ENCODE assay signal across 10 mouse cellular contexts in the genomic region with DNA sequence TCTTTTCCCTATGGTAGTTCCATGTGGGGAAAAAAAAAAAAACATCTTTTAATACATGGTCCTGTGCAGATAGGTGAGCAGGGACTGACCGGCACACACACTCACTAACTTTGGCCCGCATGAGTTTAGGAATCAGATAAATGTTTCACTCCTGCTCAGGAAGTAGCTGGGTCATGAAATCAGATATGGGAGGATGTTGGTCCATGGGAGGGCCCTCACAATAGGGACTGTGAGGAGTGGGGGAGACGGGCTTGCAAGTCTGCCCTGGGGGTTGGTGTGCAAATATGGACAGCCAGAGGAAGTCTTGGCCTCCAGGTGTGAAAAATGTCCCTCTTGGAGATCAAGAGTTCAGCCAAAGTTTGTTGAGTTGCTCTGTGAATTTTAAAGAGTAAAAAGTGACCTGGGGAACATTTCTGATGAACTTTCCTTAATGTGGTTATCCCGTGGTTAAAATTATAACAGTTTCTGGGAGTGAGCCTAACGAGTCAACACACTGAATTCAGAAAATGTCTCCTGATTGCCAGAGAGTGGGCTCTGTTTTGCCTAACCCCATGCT. TPM values are rescaled to one million over a fixed set of nuclear protein-coding genes. Genes with fewer than 3 reads are reported as not detected.
A peak's percentile ranks its signal among the peaks of the same experiment; 100 is the strongest.
DNase-seq lines count a peak whose midpoint lies in the region; ATAC-seq and TF ChIP-seq lines count a peak whose summit lies in the region.
"Had no signal": no experiment of that assay in that cellular context is flagged by ENCODE, and none has a peak within 500 bp of the region (broad histone marks: within the 10 kb centered on the region; RNA-seq: fewer than 3 reads in every experiment).

No protein-coding gene starts in this region.

- ATAC-seq in heart, embryonic 11.5 days (replicated peaks; ENCODE audit: insufficient number of reproducible peaks, low FRiP score, low TSS enrichment), result no peak
- ATAC-seq in stomach, embryonic 14.5 days (ENCODE audit: insufficient number of reproducible peaks, insufficient read depth, low FRiP score, low read depth), result no peak
- ATAC-seq in stomach, postnatal 0 days (ENCODE audit: low FRiP score, low TSS enrichment), result no peak

- no peaks in the 10 kb centered on the region for H3K36me3 ChIP-seq in heart, embryonic 11.5 days (ENCODE audit: control insufficient read depth, insufficient read depth, low read length)
- H3K36me3 ChIP-seq in stomach, embryonic 14.5 days (ENCODE audit: control insufficient read depth, insufficient read depth, low read length), result no peaks in the 10 kb centered on the region
- no peaks in the 10 kb centered on the region for H3K36me3 ChIP-seq in stomach, postnatal 0 days (ENCODE audit: control insufficient read depth, insufficient read depth, low read length)

- 0 out of 2 replicates have a peak overlapping the region, but pooled peaks have one; percentile 10 for H3K9ac ChIP-seq in heart, embryonic 11.5 days (ENCODE audit: low read depth, low read length)
- H3K9ac ChIP-seq in stomach, embryonic 14.5 days (replicated peaks; ENCODE audit: low read depth, low read length), result no peak overlapping the region
- no peak overlapping the region for H3K9ac ChIP-seq in stomach, postnatal 0 days (ENCODE audit: low read length)

- H3K9me3 ChIP-seq in heart, embryonic 11.5 days (replicated peaks; ENCODE audit: control insufficient read depth, low read length), result no peaks in the 10 kb centered on the region
- H3K9me3 ChIP-seq in stomach, embryonic 14.5 days (ENCODE audit: control insufficient read depth, low read depth, low read length), result no peaks in the 10 kb centered on the region
- no peaks in the 10 kb centered on the region for H3K9me3 ChIP-seq in stomach, postnatal 0 days (ENCODE audit: control insufficient read depth, low read length)

- no peak overlapping the region for H3K4me2 ChIP-seq in heart, embryonic 11.5 days
- H3K4me2 ChIP-seq in stomach, embryonic 14.5 days (replicated peaks; ENCODE audit: low read depth, low read length), result no peak overlapping the region
- H3K4me2 ChIP-seq in stomach, postnatal 0 days (replicated peaks; ENCODE audit: low read depth), result no peak overlapping the region

- TF ChIP-seq EP300 in stomach, postnatal 0 days (optimal IDR thresholded peaks at IDR 0.05), result no peak

- 60% methylated on average over 5 of the region's 5 CpGs for WGBS in heart, embryonic 11.5 days (ENCODE audit: insufficient replicate concordance)
- WGBS in stomach, embryonic 14.5 days, result 52% methylated on average over 5 of the region's 5 CpGs
- 59% methylated on average over 5 of the region's 5 CpGs for WGBS in stomach, postnatal 0 days

- intact Hi-C loops in heart, postnatal 36 days (cut with DNase I), result loop anchor here (5.0 kb wide), 1 partner anchor 32 kb away; no protein-coding TSS in a partner anchor

- H3K27ac ChIP-seq in heart, embryonic 11.5 days (ENCODE audit: low read depth, low read length), result 0 out of 2 replicates have a peak overlapping the region, but pooled peaks have one; percentile 16
- peak overlapping the region; percentile 30; the same call in 1 of the 2 replicates for H3K27ac ChIP-seq in stomach, embryonic 14.5 days (ENCODE audit: low read length)
- no peak overlapping the region; the same call in 1 of the 2 replicates for H3K27ac ChIP-seq in stomach, postnatal 0 days (replicated peaks)

- H3K4me1 ChIP-seq in heart, embryonic 11.5 days (ENCODE audit: control insufficient read depth, insufficient read depth, low read length), result peaks cover 49% of the 10 kb centered on the region
- peaks cover 35% of the 10 kb centered on the region for H3K4me1 ChIP-seq in stomach, embryonic 14.5 days (ENCODE audit: control insufficient read depth, insufficient read depth, low read length)
- no peaks in the 10 kb centered on the region; the same call in 1 of the 2 replicates for H3K4me1 ChIP-seq in stomach, postnatal 0 days (replicated peaks; ENCODE audit: control insufficient read depth, insufficient read depth)

- no peak for TF ChIP-seq CTCF in stomach, postnatal 0 days (IDR thresholded peaks at IDR 0.05; ENCODE audit: low read depth)

- no peak overlapping the region for H3K4me3 ChIP-seq in heart, embryonic 11.5 days (ENCODE audit: low read depth, low read length)
- no peak overlapping the region for H3K4me3 ChIP-seq in stomach, embryonic 14.5 days (ENCODE audit: low read depth, low read length)
- no peak overlapping the region for H3K4me3 ChIP-seq in stomach, postnatal 0 days (ENCODE audit: low read depth, low read length)

- H3K27me3 ChIP-seq in heart, embryonic 11.5 days (ENCODE audit: control insufficient read depth, insufficient read depth, low read length), result no peaks in the 10 kb centered on the region
- no peaks in the 10 kb centered on the region for H3K27me3 ChIP-seq in stomach, embryonic 14.5 days (ENCODE audit: control insufficient read depth, insufficient read depth, low read length)
- H3K27me3 ChIP-seq in stomach, postnatal 0 days (ENCODE audit: control insufficient read depth, insufficient read depth, low read length), result no peaks in the 10 kb centered on the region

- DNase-seq in heart, postnatal 36 days, result no peak
- no peak for DNase-seq in stomach, postnatal 0 days (ENCODE audit: low spot score)
- DNase-seq in kidney, postnatal 14 days, result peak; percentile 29
- no peak for DNase-seq in testis, postnatal 14 days (ENCODE audit: low spot score)
- DNase-seq in frontal cortex, postnatal 25 days (ENCODE audit: low spot score in 2 of 2), result no peak
- DNase-seq in layer of hippocampus, postnatal 25 days (ENCODE audit: extremely low spot score in 1 of 2, low spot score in 1 of 2), result no peak
- DNase-seq: cerebellum, adult 11-12 months; lung, adult 2 months had no signal

RNA-seq across cellular contexts. Expression of gene Zfp36l1, which starts 53.0 kb away (rescaled TPM):
- 133 and 144 TPM in 2 replicates for polyA plus RNA-seq in heart, embryonic 11.5 days (2014; fragmentation: Nextera tagmentation; extraction: Ambion mirVana)
- total RNA-seq in heart, postnatal 36 days (2021), result 100 to 1,000 TPM in 1 of 2 experiments, 10 to 100 TPM in 1; 94.2 to 109 TPM
- 228 and 245 TPM in 2 replicates for polyA plus RNA-seq in stomach, embryonic 14.5 days (2014; fragmentation: Nextera tagmentation; extraction: Ambion mirVana)
- 90.8 and 98.5 TPM in 2 replicates for polyA plus RNA-seq in stomach, postnatal 0 days (2015; fragmentation: Nextera tagmentation; extraction: Ambion mirVana)
- total RNA-seq in layer of hippocampus, postnatal 25 days (2021), result 10 to 100 TPM; 37.2 to 40.8 TPM
